In the genomic region with DNA sequence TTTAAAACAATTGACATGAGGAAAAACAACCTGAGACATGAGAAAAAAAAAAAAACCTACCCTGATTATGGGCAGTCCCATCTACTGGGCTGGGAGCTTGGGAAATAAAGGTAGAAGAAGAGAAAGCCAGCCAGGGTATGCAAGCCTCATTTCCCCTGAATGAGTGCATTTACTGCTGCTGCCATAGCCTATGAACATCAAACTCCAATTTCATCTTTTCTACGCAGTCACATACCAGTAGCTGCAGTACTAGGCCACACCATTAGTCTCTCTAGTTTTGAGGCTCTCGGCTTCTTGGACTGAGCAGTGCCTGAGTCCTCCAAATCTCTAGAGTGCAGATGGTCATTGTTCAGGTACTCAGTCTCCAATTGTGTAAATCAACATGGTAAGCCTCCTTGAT, we compare ENCODE assay signal across 15 mouse cellular contexts.
"Had no signal": no experiment of that assay in that cellular context is flagged by ENCODE, and none has a peak within 500 bp of the region (broad histone marks: within the 10 kb centered on the region; RNA-seq: fewer than 3 reads in every experiment).

No protein-coding gene starts in this region.

- H3K4me2 ChIP-seq: neural tube, embryonic 12.5 days; neural tube, embryonic 13.5 days; neural tube, embryonic 15.5 days; stomach, embryonic 15.5 days had no signal

- H3K27ac ChIP-seq: neural tube, embryonic 12.5 days; neural tube, embryonic 13.5 days; neural tube, embryonic 15.5 days; stomach, embryonic 15.5 days; stomach, postnatal 0 days had no signal

- H3K9ac ChIP-seq: neural tube, embryonic 12.5 days; neural tube, embryonic 13.5 days; neural tube, embryonic 15.5 days; stomach, embryonic 15.5 days had no signal

- H3K9me3 ChIP-seq: neural tube, embryonic 12.5 days; neural tube, embryonic 13.5 days; neural tube, embryonic 15.5 days; stomach, embryonic 15.5 days had no signal

- H3K4me3 ChIP-seq: neural tube, embryonic 12.5 days; neural tube, embryonic 13.5 days; neural tube, embryonic 15.5 days; stomach, embryonic 15.5 days had no signal

- H3K27me3 ChIP-seq: neural tube, embryonic 12.5 days; neural tube, embryonic 13.5 days; neural tube, embryonic 15.5 days; stomach, embryonic 15.5 days had no signal

- H3K36me3 ChIP-seq: neural tube, embryonic 12.5 days; neural tube, embryonic 13.5 days; neural tube, embryonic 15.5 days; stomach, embryonic 15.5 days had no signal

- DNase-seq: right cerebral cortex, adult 18-20 months; right cerebral cortex, postnatal 14 days; right cerebral cortex, postnatal 25 days; right cerebral cortex, postnatal 4 days; spleen, adult 18-20 months; thymus, adult 18-20 months; thymus, adult 2 months; thymus, postnatal 14 days; thymus, postnatal 36 days; thymus, postnatal 4 days had no signal
